Mouse (Mus musculus) forebrain, embryonic 10.5 days (tissue): ENCODE measurements around the gene Rrp8. TPM values are rescaled to one million over a fixed set of nuclear protein-coding genes. Genes with fewer than 3 reads are reported as not detected.
"Not testable (repeated sequence)": the region's sequence is repeated elsewhere in the genome, so short reads cannot be mapped to it uniquely, and the experiment has no call there.

ENCODE experiments used
- DNase-seq: peaks from one replicate; pipeline ENCODE4 v3.0.0-alpha.2; 2017; ENCODE audit warnings: low spot score; ENCODE audit errors: extremely low spot score
- H3K27ac ChIP-seq: fragments of 300-500 bp; sonication (generic); 2 replicates; pipeline ENCODE4 v1.5.1; 2016; ENCODE audit warnings: mild to moderate bottlenecking
- H3K27me3 ChIP-seq: fragments of 300-500 bp; sonication (generic); 2 replicates; pipeline ENCODE4 v1.6.1; 2016; ENCODE audit warnings: mild to moderate bottlenecking; ENCODE audit not compliant: poor library complexity, severe bottlenecking
- H3K36me3 ChIP-seq: fragments of 300-500 bp; sonication (generic); replicated peaks from 2 replicates; pipeline ENCODE4 v1.6.1; 2016; ENCODE audit warnings: mild to moderate bottlenecking, moderate library complexity
- H3K4me1 ChIP-seq: fragments of 300-500 bp; sonication (generic); 2 replicates; pipeline ENCODE4 v1.6.1; 2016
- H3K4me3 ChIP-seq: fragments of 300-500 bp; sonication (generic); 2 replicates; pipeline ENCODE4 v1.5.1; 2016; ENCODE audit warnings: mild to moderate bottlenecking, moderate library complexity
- H3K9me3 ChIP-seq: fragments of 300-500 bp; sonication (generic); 2 replicates; pipeline ENCODE4 v1.6.1; 2016; ENCODE audit warnings: mild to moderate bottlenecking, moderate library complexity
- WGBS: fragments of 180-500 bp; shearing (Covaris S2); methylation state at CpG from one replicate; pipeline ENCODE4 v1.1.7; 2016; 5-methylcytosine and 5-hydroxymethylcytosine counted together
- polyA plus RNA-seq: library from polyadenylated mRNA; unstranded; fragments of >200 nt; fragmentation: Nextera tagmentation; extraction: Ambion mirVana; gene quantifications from 2 replicates; pipeline ENCODE4 v1.2.1, GENCODE M21; 2016

Gene Rrp8
- polyA plus RNA-seq, 1 experiment from 2014 or later, result 46.5 TPM

- Histone ChIP-seq H3K36me3 (peaks cover 45% of the 10 kb centered on the region), H3K27ac (no peak overlapping the region), H3K4me1 (peaks cover 46% of the 10 kb centered on the region), H3K4me3 (no peak overlapping the region), H3K27me3 (no peaks in the 10 kb centered on the region), H3K9me3 (no peaks in the 10 kb centered on the region)
- DNase-seq, result no peak
- 95% methylated on average over 9 of the region's 9 CpGs for WGBS
Measured at GRCm38 (mm10) chr7:105741978-105742377, 4.8 kb upstream of the Rrp8 start.

GRCm38 (mm10) chr7:105740851-105741250 lies 3.7 kb upstream of the Rrp8 start:
- no peak for DNase-seq
- peaks cover 48% of the 10 kb centered on the region for H3K4me1 ChIP-seq
- H3K9me3 ChIP-seq, result no peaks in the 10 kb centered on the region
- H3K36me3 ChIP-seq, result peaks cover 36% of the 10 kb centered on the region
- H3K27ac ChIP-seq, result no peak overlapping the region
- H3K27me3 ChIP-seq, result no peaks in the 10 kb centered on the region
- H3K4me3 ChIP-seq, result no peak overlapping the region
- 91% methylated on average over 6 of the region's 6 CpGs for WGBS

- Histone ChIP-seq H3K4me1 (peaks cover 53% of the 10 kb centered on the region), H3K27me3 (no peaks in the 10 kb centered on the region)
- WGBS, result 92% methylated on average over 13 of the region's 13 CpGs
Measured at GRCm38 (mm10) chr7:105740089-105740795, 3.1 kb upstream of the Rrp8 start.

GRCm38 (mm10) chr7:105738948-105739347 lies 1.8 kb upstream of the Rrp8 start:
- no peaks in the 10 kb centered on the region for H3K9me3 ChIP-seq
- WGBS, result 35% methylated on average over 3 of the region's 3 CpGs
- no peaks in the 10 kb centered on the region for H3K27me3 ChIP-seq
- H3K4me1 ChIP-seq, result peaks cover 52% of the 10 kb centered on the region
- DNase-seq, result no peak
- peak overlapping the region; percentile 79 for H3K27ac ChIP-seq
- H3K4me3 ChIP-seq, result peak overlapping the region; percentile 87
- peaks cover 48% of the 10 kb centered on the region for H3K36me3 ChIP-seq

More at GRCm38 (mm10) chr7:105740089-105740795, 3.1 kb upstream of the Rrp8 start:
- peaks cover 36% of the 10 kb centered on the region for H3K36me3 ChIP-seq
- no peak overlapping the region for H3K4me3 ChIP-seq
- no peaks in the 10 kb centered on the region for H3K9me3 ChIP-seq
- H3K27ac ChIP-seq, result no peak overlapping the region
- no peak for DNase-seq

GRCm38 (mm10) chr7:105738286-105738685 lies 1.1 kb upstream of the Rrp8 start:
- 88% methylated on average over 2 of the region's 2 CpGs for WGBS
- Histone ChIP-seq H3K4me3 (peak overlapping the region; percentile 87), H3K4me1 (peaks cover 47% of the 10 kb centered on the region), H3K27ac (0 out of 2 replicates have a peak overlapping the region, but pooled peaks have one; percentile 11), H3K9me3 (no peaks in the 10 kb centered on the region), H3K36me3 (peaks cover 54% of the 10 kb centered on the region), H3K27me3 (no peaks in the 10 kb centered on the region)
- DNase-seq, result no peak

GRCm38 (mm10) chr7:105737648-105738047 lies 463 bp upstream of the Rrp8 start:
- peaks cover 54% of the 10 kb centered on the region for H3K36me3 ChIP-seq
- H3K4me3 ChIP-seq, result peak overlapping the region; percentile 87
- 0 out of 2 replicates have a peak overlapping the region, but pooled peaks have one; percentile 92 for H3K27ac ChIP-seq
- no peaks in the 10 kb centered on the region for H3K27me3 ChIP-seq
- H3K9me3 ChIP-seq, result no peaks in the 10 kb centered on the region
- peaks cover 41% of the 10 kb centered on the region for H3K4me1 ChIP-seq
- WGBS, result 45% methylated on average over 3 of the region's 3 CpGs
- no peak for DNase-seq

GRCm38 (mm10) chr7:105736264-105736901 lies 802 bp downstream of the Rrp8 start, which contains the start of gene Ilk:
Gene Ilk (plus strand): TSS chr7:105736592.
- Histone ChIP-seq H3K4me3 (peak within 1 kb of the TSS; percentile 87), H3K4me1 (peaks cover 41% of the 10 kb centered on the region), H3K27ac (peak within 1 kb of the TSS; percentile 92), H3K9me3 (no peaks in the 10 kb centered on the region), H3K27me3 (no peaks in the 10 kb centered on the region), H3K36me3 (peaks cover 54% of the 10 kb centered on the region)
- WGBS, result under 1% methylated on average over 56 of the region's 62 CpGs
- peak; percentile 86 for DNase-seq

- not testable (repeated sequence) for DNase-seq, H3K9me3 ChIP-seq, H3K27me3 ChIP-seq
- H3K4me3 ChIP-seq, result peak overlapping the region; percentile 87
- peaks cover 41% of the 10 kb centered on the region for H3K4me1 ChIP-seq
- WGBS, result 59% methylated on average over 4 of the region's 4 CpGs
- H3K27ac ChIP-seq, result peak overlapping the region; percentile 92
- H3K36me3 ChIP-seq, result peaks cover 54% of the 10 kb centered on the region
Measured at GRCm38 (mm10) chr7:105735464-105735863, 1.7 kb downstream of the Rrp8 start.

GRCm38 (mm10) chr7:105734826-105735225 lies 2.4 kb downstream of the Rrp8 start:
- peak overlapping the region; percentile 87 for H3K4me3 ChIP-seq
- no peaks in the 10 kb centered on the region for H3K9me3 ChIP-seq
- 94% methylated on average over 8 of the region's 8 CpGs for WGBS
- H3K27me3 ChIP-seq, result no peaks in the 10 kb centered on the region
- no peak overlapping the region for H3K27ac ChIP-seq
- no peak for DNase-seq
- H3K36me3 ChIP-seq, result peaks cover 54% of the 10 kb centered on the region
- H3K4me1 ChIP-seq, result peaks cover 41% of the 10 kb centered on the region

- 96% methylated on average over 11 of the region's 11 CpGs for WGBS
- Histone ChIP-seq H3K36me3 (peaks cover 62% of the 10 kb centered on the region), H3K27ac (no peak overlapping the region)
Measured at GRCm38 (mm10) chr7:105733836-105734235, 3.3 kb downstream of the Rrp8 start.

GRCm38 (mm10) chr7:105728701-105729428 lies 8.3 kb downstream of the Rrp8 start:
- H3K27me3 ChIP-seq, result no peaks in the 10 kb centered on the region
- no peak overlapping the region for H3K4me3 ChIP-seq
- no peak for DNase-seq
- H3K27ac ChIP-seq, result no peak overlapping the region
- peaks cover 7% of the 10 kb centered on the region; the same call in 1 of the 2 replicates for H3K4me1 ChIP-seq
- 81% methylated on average over 6 of the region's 6 CpGs for WGBS
- no peaks in the 10 kb centered on the region for H3K9me3 ChIP-seq
- H3K36me3 ChIP-seq, result peaks cover 55% of the 10 kb centered on the region

More at GRCm38 (mm10) chr7:105733836-105734235, 3.3 kb downstream of the Rrp8 start:
- DNase-seq, result no peak
- H3K4me3 ChIP-seq, result no peak overlapping the region
- H3K9me3 ChIP-seq, result no peaks in the 10 kb centered on the region
- no peaks in the 10 kb centered on the region for H3K27me3 ChIP-seq
- peaks cover 34% of the 10 kb centered on the region for H3K4me1 ChIP-seq

- Histone ChIP-seq H3K9me3 (no peaks in the 10 kb centered on the region), H3K4me1 (peaks cover 7% of the 10 kb centered on the region; the same call in 1 of the 2 replicates), H3K36me3 (peaks cover 36% of the 10 kb centered on the region), H3K4me3 (no peak overlapping the region), H3K27ac (no peak overlapping the region), H3K27me3 (no peaks in the 10 kb centered on the region)
- no peak for DNase-seq
- 93% methylated on average over 4 of the region's 4 CpGs for WGBS
Measured at GRCm38 (mm10) chr7:105726980-105727325, 10.2 kb downstream of the Rrp8 start.
